Mouse (Mus musculus): ENCODE measurements around the gene Emc10.

DNA sequence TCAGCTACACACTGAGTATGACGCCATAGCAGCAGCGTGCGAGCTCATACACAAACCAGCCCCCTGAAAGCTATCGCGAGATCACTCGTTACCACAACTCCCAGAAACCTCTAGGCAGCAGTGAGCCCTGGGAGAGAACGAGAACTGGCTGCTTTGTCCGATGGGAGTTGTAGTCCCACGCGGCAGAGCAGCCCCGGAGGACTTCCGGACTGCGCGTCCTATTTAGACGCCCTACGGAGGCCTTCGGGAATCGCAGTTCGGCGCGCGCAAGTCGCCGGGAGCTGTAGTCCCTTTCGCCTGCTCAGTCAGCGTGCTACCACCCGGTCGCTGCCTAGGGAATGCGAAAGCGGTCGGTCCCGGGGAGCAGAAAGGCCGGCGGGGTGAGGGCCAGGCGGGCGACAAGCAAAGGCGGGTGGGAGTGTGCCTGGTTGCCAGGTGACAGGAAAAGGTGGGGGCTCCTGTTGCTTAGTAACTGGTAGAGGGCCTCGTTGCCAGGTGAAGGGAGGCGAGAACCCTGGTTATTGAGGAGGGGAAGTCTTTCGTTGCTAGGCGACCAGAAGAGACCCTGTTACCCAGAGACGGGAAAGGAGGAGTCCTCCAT lies 28.4 kb downstream of the Emc10 start, which contains the start of gene Josd2:
- TF ChIP-seq POLR2A (IDR thresholded peaks at IDR 0.05; ENCODE audit: control insufficient read depth, extremely low read depth, insufficient read depth, low read length, poor library complexity) (peak; percentile 40; the same call in 1 of the 2 replicates), CTCF (IDR thresholded peaks at IDR 0.05; ENCODE audit: borderline replicate concordance, control insufficient read depth, extremely low read depth, insufficient read depth, low read length, poor library complexity) (0 out of 2 replicates have a peak, but pooled peaks have one; percentile 47)
